Mouse (Mus musculus) central nervous system, embryonic 11.5 days (tissue): ENCODE measurements around the gene Gm42517. TPM values are rescaled to one million over a fixed set of nuclear protein-coding genes. Genes with fewer than 3 reads are reported as not detected.

Source experiments
- polyA plus RNA-seq: library from polyadenylated mRNA; depleted of rRNA; stranded (reverse); fragments of >200 nt; gene quantifications from 2 replicates; pipeline ENCODE4 v1.2.3, GENCODE M21; 2012; rRNA removed

The Gm42517 gene
- 0.34 and 0.36 TPM in 2 replicates for polyA plus RNA-seq

GRCm38 (mm10) chr5:108367871-108368332 lies at the start of gene Gm42517:
Gene Gm42517 (minus strand): TSS chr5:108367922.

GRCm38 (mm10) chr5:108388201-108388600 lies 20.5 kb upstream of the Gm42517 start, which contains the start of gene Pde6b:
Gene Pde6b (plus strand): TSS chr5:108388391.

Other genes with a start within 250 kb of the Gm42517 start
- gene Tmed5, start 235.3 kb downstream of the Gm42517 start, polyA plus RNA-seq = 17.8 and 29.5 TPM in 2 replicates
- gene Ccdc18, start 235.0 kb downstream of the Gm42517 start, polyA plus RNA-seq = 3.9 and 4.7 TPM in 2 replicates
- 28.8 and 38.9 TPM in 2 replicates for gene Dr1, start 99.0 kb downstream of the Gm42517 start, polyA plus RNA-seq
- gene Pigg, start 55.3 kb downstream of the Gm42517 start, polyA plus RNA-seq = 3.9 and 5.9 TPM in 2 replicates
- not detected in 2 replicates for gene Pde6b, start 20.5 kb upstream of the Gm42517 start, polyA plus RNA-seq
- 184 and 255 TPM in 2 replicates for gene Atp5k, start 66.5 kb upstream of the Gm42517 start, polyA plus RNA-seq
- 0.98 and 1.1 TPM in 2 replicates for gene Mfsd7a, start 81.0 kb upstream of the Gm42517 start, polyA plus RNA-seq
- gene Pcgf3, start 93.3 kb upstream of the Gm42517 start, polyA plus RNA-seq = 35.9 and 37.3 TPM in 2 replicates
- gene Cplx1, start 182.1 kb upstream of the Gm42517 start, polyA plus RNA-seq = 3.1 and 3.2 TPM in 2 replicates